Mouse (Mus musculus) spleen, embryonic (tissue): ENCODE results near the gene Nr2c1.

ENCODE experiments used
- CTCF ChIA-PET: fragments of 350-600 bp; sonication (Branson Sonifier 250); formaldehyde crosslinking; loops from one replicate; lab custom pipeline; 2022; lab: Charles Lee

The Nr2c1 gene

GRCm38 (mm10) chr10:94147756-94148531 lies at the start of gene Nr2c1:
TSS of gene Nr2c1 (plus strand) at chr10:94148023.
- CTCF ChIA-PET = no interaction called here

- CTCF ChIA-PET = no interaction called here
Measured at GRCm38 (mm10) chr10:94098100-94098499, 49.7 kb upstream of the Nr2c1 start.

DNA sequence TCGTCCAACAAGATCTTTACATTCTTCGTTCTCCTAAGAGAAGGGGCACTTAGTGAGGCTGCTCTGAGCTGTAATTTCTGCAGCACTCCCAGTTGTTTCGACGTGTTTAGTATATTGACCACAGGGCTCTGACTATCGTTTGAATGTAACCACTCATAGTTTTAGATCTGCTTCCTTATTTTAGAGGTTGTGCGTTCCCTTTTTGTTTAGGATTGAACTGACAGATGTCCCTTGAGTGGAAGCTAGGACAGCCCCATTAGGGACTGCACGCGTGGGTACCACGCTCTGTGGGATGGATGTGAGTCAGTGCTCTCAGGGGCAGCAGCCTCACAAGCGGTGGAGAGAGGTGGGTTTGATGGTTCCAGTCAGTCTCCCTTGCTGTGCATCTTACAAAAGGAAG lies 42.3 kb upstream of the Nr2c1 start:
- CTCF ChIA-PET = no interaction called here

DNA sequence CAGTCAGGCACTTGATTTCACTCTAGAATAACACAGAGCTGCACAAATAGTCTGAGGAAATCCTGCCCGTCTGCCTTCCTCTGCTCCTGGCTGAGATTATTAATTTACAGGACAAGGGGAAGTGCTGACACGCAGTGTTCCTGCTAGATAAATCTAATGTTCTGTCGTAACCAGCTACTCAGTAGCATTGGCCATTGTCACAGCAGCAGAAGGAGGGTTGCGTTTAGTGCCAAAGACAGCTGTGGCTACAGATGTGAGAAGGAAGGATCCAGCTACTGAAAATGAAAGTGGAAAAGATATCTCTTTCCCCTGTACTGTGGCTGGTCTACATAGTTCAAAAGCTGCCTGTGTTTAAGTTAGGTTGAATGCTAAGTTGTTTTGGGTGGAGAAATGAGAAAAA lies 40.7 kb upstream of the Nr2c1 start:
- CTCF ChIA-PET = no interaction called here

- CTCF ChIA-PET = no interaction called here
Measured at GRCm38 (mm10) chr10:94107607-94108006, 40.2 kb upstream of the Nr2c1 start.

DNA sequence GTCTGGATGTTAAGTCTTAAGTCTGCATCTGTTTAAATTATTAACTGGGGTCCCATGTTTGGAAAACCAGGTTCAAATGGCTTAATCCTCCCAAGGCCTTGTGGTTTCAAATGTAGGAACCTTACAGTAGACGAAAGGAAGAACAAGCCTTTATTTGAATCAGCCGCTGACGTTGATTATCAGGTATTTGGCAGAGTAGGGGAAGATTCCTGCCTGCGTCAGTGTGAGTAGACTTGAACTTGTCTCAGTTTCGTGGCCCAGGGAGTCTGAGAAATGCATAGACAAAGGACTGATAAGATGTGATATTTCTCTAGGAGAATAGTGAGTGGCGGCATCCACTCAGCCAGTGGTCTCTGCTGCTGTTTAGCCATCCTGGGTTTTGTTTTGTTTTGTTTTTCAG lies 39.0 kb upstream of the Nr2c1 start:
- CTCF ChIA-PET = no interaction called here

DNA sequence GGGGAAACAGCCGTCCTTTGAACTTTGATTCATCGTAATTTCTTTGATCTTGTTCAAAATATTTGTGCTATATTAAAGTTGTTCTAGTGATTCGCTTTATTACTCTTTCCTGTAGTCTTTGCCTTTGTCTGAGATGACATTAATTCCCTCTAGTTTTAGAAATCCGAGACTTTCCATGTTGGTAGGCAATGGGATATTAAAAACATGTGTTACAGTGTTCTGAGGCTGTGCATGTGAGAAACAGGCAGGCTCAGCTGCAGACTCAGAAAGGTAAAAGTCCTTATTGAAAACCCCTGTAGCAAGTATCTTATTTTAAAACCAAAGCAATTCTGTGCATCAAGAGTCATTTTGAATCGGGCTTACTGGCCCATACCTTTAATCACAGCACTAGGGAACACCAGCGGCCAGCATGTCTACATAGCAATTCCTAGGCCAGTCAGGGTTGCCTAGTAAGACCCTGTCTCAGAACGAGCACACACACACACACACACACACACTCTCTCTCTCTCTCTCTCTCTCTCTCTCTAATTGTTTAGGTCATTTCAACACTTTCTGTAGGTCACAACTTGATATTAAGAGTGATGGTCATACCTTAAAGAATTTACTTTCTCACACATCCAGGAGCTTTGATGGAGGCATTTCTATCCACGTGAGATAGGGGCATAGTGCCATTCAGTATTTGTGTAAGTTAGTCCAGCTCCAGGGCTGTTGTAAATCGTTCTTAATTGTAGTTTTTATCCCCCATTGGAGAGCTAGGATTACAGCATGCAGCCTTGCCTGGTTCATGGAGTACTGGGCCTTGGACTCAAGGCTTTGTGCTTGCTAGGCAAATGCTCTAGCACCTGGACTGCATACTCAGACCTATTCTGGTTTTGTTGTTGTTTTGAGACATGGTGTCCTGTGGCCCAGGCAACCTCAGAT lies 36.7 kb upstream of the Nr2c1 start:
- CTCF ChIA-PET = interaction anchor here (0.7 kb wide), 1 partner anchor 73 kb away, joined by 6 read pairs; no protein-coding TSS in a partner anchor

- CTCF ChIA-PET = no interaction called here
Measured at GRCm38 (mm10) chr10:94112207-94112606, 35.6 kb upstream of the Nr2c1 start.

DNA sequence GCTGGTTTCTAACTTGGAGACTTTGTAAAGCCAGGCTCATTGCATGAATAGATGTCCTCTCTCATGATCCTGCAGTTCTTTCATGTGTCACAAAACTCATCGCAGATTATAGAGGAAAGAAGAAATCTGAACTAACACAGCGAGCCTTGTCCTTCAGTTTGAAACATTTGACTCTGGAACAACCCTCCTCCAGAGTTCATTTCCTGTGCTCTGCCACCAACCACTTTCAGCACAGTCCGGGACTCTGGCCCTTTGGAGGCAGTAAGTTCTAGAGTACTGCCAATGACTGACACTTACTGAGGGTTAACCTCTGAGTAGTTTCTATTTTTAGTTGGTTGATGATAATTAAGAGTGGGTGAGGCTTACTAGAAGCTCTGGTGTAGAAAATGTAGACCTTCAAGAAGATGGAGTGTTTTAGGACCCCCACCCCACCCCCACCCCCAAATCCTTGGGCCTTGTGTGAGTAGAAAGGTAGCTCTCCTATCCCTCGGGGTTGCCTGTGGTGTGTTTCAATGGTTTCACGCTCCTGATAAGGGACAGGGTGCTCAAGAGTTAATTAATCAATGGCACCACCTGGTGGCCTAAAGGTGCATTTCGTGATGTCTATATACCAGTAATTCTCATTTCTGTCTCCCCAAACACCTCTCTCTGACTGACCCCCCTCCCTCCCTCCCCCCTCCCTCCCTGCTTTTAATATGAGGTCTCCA lies 31.8 kb upstream of the Nr2c1 start:
- CTCF ChIA-PET = interaction anchor here (0.5 kb wide), 1 partner anchor 89 kb away, joined by 8 read pairs; no protein-coding TSS in a partner anchor

- CTCF ChIA-PET = interaction anchor here (0.7 kb wide), 1 partner anchor 31 kb away, joined by 6 read pairs; no protein-coding TSS in a partner anchor
Measured at GRCm38 (mm10) chr10:94116781-94117340, 31.0 kb upstream of the Nr2c1 start.

DNA sequence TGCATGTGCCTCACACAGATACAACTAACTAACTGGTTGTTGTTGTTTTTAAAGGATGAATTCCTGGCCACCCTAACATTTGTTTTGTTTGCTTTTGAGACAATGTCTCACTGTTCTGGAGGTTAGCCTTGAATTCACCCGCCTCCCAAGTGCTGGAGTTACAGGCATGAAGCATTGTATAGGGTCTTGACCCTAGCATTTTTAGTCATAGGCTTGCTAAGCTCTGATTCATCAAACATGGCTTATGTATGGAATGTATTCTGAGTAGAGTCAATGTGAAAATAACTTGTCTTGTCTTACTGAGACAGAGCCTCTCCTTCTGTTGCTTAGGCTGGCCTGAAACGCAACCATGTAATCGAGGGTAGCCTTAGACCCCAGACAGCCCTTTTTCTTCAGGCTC lies 29.9 kb upstream of the Nr2c1 start:
- CTCF ChIA-PET = no interaction called here

- CTCF ChIA-PET = no interaction called here
Measured at GRCm38 (mm10) chr10:94118993-94119392, 28.8 kb upstream of the Nr2c1 start.

DNA sequence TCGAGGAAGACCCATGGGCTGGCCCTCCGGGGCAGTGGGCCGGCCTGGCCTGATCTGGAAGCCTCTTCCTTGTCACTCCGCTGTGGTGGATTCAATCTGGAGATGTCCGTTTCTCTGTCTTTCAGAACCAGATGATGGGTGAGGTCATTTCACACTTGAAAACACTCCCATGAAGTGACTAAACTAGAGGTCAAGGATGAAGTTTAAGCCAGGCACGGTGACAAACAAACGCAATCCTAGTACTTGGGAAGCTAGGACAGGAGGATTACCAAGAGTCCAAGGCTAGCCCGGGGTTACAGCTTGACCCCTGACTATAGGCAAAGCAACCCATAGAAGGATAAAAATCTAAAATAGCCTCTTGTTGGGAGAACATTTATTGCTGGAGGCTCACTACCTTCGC lies 27.1 kb upstream of the Nr2c1 start:
- CTCF ChIA-PET = no interaction called here

DNA sequence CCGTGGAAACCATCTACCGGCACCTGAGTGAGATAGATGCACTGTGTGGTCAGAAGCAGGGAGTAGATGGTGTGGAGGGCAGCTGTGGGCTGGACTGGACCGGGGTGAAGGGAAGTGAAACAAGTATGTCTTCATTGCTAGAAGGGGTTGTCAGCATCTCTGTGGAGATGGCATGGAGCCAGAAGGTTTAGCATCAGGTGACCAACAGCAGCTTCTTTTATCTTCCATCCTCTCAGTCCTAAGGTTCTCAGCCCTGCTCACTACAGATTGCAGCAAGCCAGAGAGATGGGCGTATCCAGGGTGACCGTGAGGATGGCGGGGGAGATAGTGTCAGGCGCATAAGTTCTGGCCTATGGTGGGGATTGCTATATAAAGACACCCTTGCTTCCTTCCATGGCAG lies 25.2 kb upstream of the Nr2c1 start:
- CTCF ChIA-PET = no interaction called here

DNA sequence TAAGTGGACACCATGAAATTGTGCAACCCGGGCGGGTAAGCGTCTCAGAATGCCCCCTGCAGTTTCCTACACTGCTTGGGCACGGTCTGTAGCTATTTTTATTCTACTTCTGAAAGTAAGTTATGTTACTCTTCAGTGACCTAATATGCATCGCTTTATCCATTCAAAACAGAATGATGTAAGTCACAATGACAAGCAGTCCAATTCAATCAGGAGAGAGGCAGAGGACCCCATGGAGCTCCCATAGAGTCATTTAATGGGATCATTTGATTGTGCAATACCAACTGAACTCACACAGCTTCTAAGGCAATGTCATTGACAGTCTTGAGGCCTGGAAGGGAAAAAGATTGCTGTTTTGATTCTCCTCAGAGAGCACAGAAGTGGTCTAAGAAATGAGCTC lies 24.2 kb upstream of the Nr2c1 start:
- CTCF ChIA-PET = no interaction called here

GRCm38 (mm10) chr10:94124376-94124775 lies 23.4 kb upstream of the Nr2c1 start:
- CTCF ChIA-PET = interaction anchor here (0.5 kb wide), 1 partner anchor 87 kb away, joined by 4 read pairs; no protein-coding TSS in a partner anchor

- CTCF ChIA-PET = no interaction called here
Measured at GRCm38 (mm10) chr10:94129680-94130119, 18.1 kb upstream of the Nr2c1 start.

GRCm38 (mm10) chr10:94133081-94133480 lies 14.7 kb upstream of the Nr2c1 start:
- CTCF ChIA-PET = no interaction called here

DNA sequence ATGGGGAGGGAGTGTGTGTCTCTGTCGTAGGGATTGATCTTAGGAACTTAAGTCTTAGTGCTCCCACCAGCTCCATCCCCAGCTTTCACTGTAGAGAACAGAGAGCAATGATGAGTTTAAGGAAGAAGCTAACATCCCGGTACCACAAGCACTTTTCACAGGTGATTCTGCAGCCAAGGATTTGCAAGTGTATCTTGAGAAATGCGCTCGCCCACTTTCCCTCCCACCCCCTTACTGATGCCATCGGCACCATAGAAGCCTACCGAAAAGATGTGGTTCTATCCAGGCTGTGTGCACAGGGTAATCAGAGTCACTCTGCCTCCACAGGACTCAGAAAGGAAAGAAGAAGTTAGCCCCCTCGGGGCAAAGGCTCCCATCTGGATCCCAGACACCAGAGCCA lies 14.1 kb upstream of the Nr2c1 start:
- CTCF ChIA-PET = no interaction called here

GRCm38 (mm10) chr10:94134535-94135390 lies 13.1 kb upstream of the Nr2c1 start:
- CTCF ChIA-PET = no interaction called here
